Comparison of ENCODE assay signal across 11 mouse cellular contexts in the genomic region with DNA sequence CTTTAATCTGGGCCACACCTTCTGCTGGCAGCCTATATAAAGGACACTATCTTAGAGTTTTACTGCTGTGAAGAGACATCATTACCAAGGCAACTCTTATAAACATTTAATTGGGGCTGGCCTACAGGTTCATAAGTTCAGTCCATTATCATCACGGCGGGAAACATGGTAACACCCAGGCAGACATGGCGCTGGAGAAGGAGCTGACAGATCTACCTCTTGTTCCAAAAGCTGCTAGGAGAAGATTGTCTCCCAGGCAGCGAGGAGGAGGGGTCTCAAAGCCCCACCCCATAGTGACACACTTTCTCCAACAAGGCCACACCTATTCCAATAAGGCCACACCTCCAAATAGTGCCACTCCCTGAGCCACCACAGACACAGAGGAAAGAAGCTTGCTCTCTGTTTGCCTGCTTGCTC. TPM values are rescaled to one million over a fixed set of nuclear protein-coding genes. Genes with fewer than 3 reads are reported as not detected.
DNase-seq lines count a peak whose midpoint lies in the region; ATAC-seq and TF ChIP-seq lines count a peak whose summit lies in the region.
"Had no signal": no experiment of that assay in that cellular context is flagged by ENCODE, and none has a peak within 500 bp of the region (broad histone marks: within the 10 kb centered on the region; RNA-seq: fewer than 3 reads in every experiment).

No protein-coding gene starts in this region.

- ATAC-seq in inflammation-experienced regulatory T-cells, adult 6 months, result peak; percentile 41
- ATAC-seq: hindbrain, postnatal 0 days; midbrain, embryonic 15.5 days had no signal

- DNase-seq in heart, embryonic 10.5 days (ENCODE audit: low spot score), result peak; percentile 95
- no peak for DNase-seq in heart, postnatal 36 days
- peak; percentile 79 for DNase-seq in MEL (ENCODE audit: low read depth, low spot score)
- DNase-seq in naive thymus-derived CD4-positive, alpha-beta T cell, adult 2 months (ENCODE audit: low read depth), result peak; percentile 48
- no peak for DNase-seq in adrenal gland, adult 2 months
- no peak for DNase-seq in left cerebral cortex, postnatal 14 days (ENCODE audit: low spot score in 2 of 2)
- no peak for DNase-seq in kidney, postnatal 36 days
- DNase-seq: left cerebral cortex, postnatal 4 days had no signal

- H3K79me2 ChIP-seq in MEL (ENCODE audit: control insufficient read depth, insufficient read depth, low read length, poor library complexity), result no peaks in the 10 kb centered on the region

- no peak overlapping the region for H3K4me3 ChIP-seq in heart, embryonic 10.5 days
- H3K4me3 ChIP-seq in MEL (ENCODE audit: control insufficient read depth in 1 of 2, insufficient read depth in 1 of 2, low read depth in 2 of 2, low read length in 2 of 2), result no peak overlapping the region
- H3K4me3 ChIP-seq: midbrain, embryonic 15.5 days had no signal

- TF ChIP-seq CTCF in MEL (IDR thresholded peaks at IDR 0.05 in 2 of 3, conservative IDR thresholded peaks at IDR 0.05 in 1 of 3; ENCODE audit: control insufficient read depth in 1 of 3, insufficient read depth in 1 of 3, low read depth in 2 of 3, low read length in 3 of 3, poor library complexity in 1 of 3, severe bottlenecking in 1 of 3), result no peak

- TF ChIP-seq RAD21 in MEL (IDR thresholded peaks at IDR 0.05; ENCODE audit: low read depth, low read length), result no peak

- no peak for TF ChIP-seq EP300 in MEL (IDR thresholded peaks at IDR 0.05; ENCODE audit: low read depth in 1 of 2, low read length in 2 of 2)

- H3K27me3 ChIP-seq in heart, embryonic 10.5 days (ENCODE audit: insufficient read depth, poor library complexity, severe bottlenecking), result no peaks in the 10 kb centered on the region; the same call in 1 of the 2 replicates
- H3K27me3 ChIP-seq in MEL (ENCODE audit: control insufficient read depth in 1 of 2, insufficient read depth in 2 of 2, low read length in 2 of 2), result peaks cover 9 to 10% of the 10 kb centered on the region in 2 experiments; a peak in 3 of 4 replicates
- H3K27me3 ChIP-seq: midbrain, embryonic 15.5 days had no signal

- no peaks in the 10 kb centered on the region for H3K9me3 ChIP-seq in heart, embryonic 10.5 days
- H3K9me3 ChIP-seq in MEL (replicated peaks; ENCODE audit: insufficient read depth, low read length), result no peaks in the 10 kb centered on the region
- H3K9me3 ChIP-seq: midbrain, embryonic 15.5 days had no signal

- peaks cover 54% of the 10 kb centered on the region for H3K4me1 ChIP-seq in heart, embryonic 10.5 days
- H3K4me1 ChIP-seq in MEL (ENCODE audit: control insufficient read depth in 1 of 2, insufficient read depth in 2 of 2, low read length in 2 of 2), result no peaks in the 10 kb centered on the region

- WGBS in heart, embryonic 10.5 days, result 21% methylated on average over 4 of the region's 4 CpGs

- no peaks in the 10 kb centered on the region for H3K36me3 ChIP-seq in heart, embryonic 10.5 days
- no peaks in the 10 kb centered on the region for H3K36me3 ChIP-seq in MEL (ENCODE audit: control insufficient read depth in 1 of 2, insufficient read depth in 2 of 2, low read length in 2 of 2)
- H3K36me3 ChIP-seq: midbrain, embryonic 15.5 days had no signal

- intact Hi-C loops in heart, postnatal 36 days (cut with DNase I), result no loop called here
- intact Hi-C loops in left cerebral cortex, postnatal 14 days (cut with DNase I), result no loop called here

- no peak overlapping the region for H3K27ac ChIP-seq in heart, embryonic 10.5 days
- H3K27ac ChIP-seq in MEL (ENCODE audit: control insufficient read depth, low read depth, low read length), result no peak overlapping the region
- H3K27ac ChIP-seq: hindbrain, postnatal 0 days; midbrain, embryonic 15.5 days had no signal

- H3K9ac ChIP-seq in MEL (ENCODE audit: control insufficient read depth, low read depth, low read length, poor library complexity, severe bottlenecking), result no peak overlapping the region
- H3K9ac ChIP-seq: midbrain, embryonic 15.5 days had no signal

- TF ChIP-seq POLR2A in MEL (IDR thresholded peaks at IDR 0.05; ENCODE audit: control insufficient read depth in 1 of 2, insufficient read depth in 1 of 2, low read depth in 1 of 2, low read length in 2 of 2, poor library complexity in 1 of 2), result no peak

TF ChIP-seq in MEL, 35 proteins besides CTCF, POLR2A, EP300 and RAD21:
- TF ChIP-seq NELFE (IDR thresholded peaks at IDR 0.05; ENCODE audit: low read depth, low read length), result no peak
- TF ChIP-seq POLR2AphosphoS2 (IDR thresholded peaks at IDR 0.05; ENCODE audit: low read length), result no peak
- peak; percentile 40 for TF ChIP-seq TAL1 (IDR thresholded peaks at IDR 0.05; ENCODE audit: low read length)

RNA-seq across cellular contexts. Expression of a gene that starts 58.8 kb away (rescaled TPM):
- polyA plus RNA-seq in heart, embryonic 10.5 days (2016; fragmentation: Nextera tagmentation; extraction: Ambion mirVana), result 5.4 and 6.4 TPM in 2 replicates
- total RNA-seq in heart, postnatal 36 days (2021), result 100 to 1,000 TPM; 113 to 133 TPM
- total RNA-seq in MEL (2012; rRNA removed), result not detected in 2 replicates
- polyA plus RNA-seq in MEL (2012; ENCODE audit: insufficient read depth in 1 of 2, insufficient read length in 2 of 2, low read depth in 1 of 2, low replicate concordance in 2 of 2, missing spikeins in 1 of 2), result not detected
- 1 to 10 TPM in 2 of 3 experiments, not detected in 1; 1.2 to 2.3 TPM for polyA plus RNA-seq in inflammation-experienced regulatory T-cells, adult 6 months (2017; shearing (Covaris generic))
- total RNA-seq in adrenal gland, adult 2 months (2021), result 100 to 1,000 TPM; 192 to 194 TPM
- 360 and 467 TPM in 2 replicates for polyA plus RNA-seq in adrenal gland, adult 2 months (2012; rRNA removed)
- total RNA-seq in left cerebral cortex, postnatal 14 days (2021), result 100 to 1,000 TPM; 152 to 153 TPM

RNA-seq across cellular contexts. Expression of a gene that starts 58.8 kb away (rescaled TPM):
- 20.9 and 23.5 TPM in 2 replicates for polyA plus RNA-seq in heart, embryonic 10.5 days (2016; fragmentation: Nextera tagmentation; extraction: Ambion mirVana)
- total RNA-seq in heart, postnatal 36 days (2021), result 10 to 100 TPM; 28.1 to 29.2 TPM
- 7.3 and 7.4 TPM in 2 replicates for total RNA-seq in MEL (2012; rRNA removed)
- polyA plus RNA-seq in MEL (2012; ENCODE audit: insufficient read depth in 1 of 2, insufficient read length in 2 of 2, low read depth in 1 of 2, low replicate concordance in 2 of 2, missing spikeins in 1 of 2), result 10 to 100 TPM in 1 of 2 experiments, not detected in 1; 16.9 TPM
- polyA plus RNA-seq in inflammation-experienced regulatory T-cells, adult 6 months (2017; shearing (Covaris generic)), result 10 to 100 TPM; 39.2 to 72.4 (median 62.7) TPM
- total RNA-seq in adrenal gland, adult 2 months (2021), result 10 to 100 TPM; 18.0 to 25.8 TPM
- 119 and 120 TPM in 2 replicates for polyA plus RNA-seq in adrenal gland, adult 2 months (2012; rRNA removed)
- total RNA-seq in left cerebral cortex, postnatal 14 days (2021), result 10 to 100 TPM; 32.6 to 34.6 TPM

Comparison
In these comparisons a context has a peak if more than half of its experiments do, and no peak if none do; other contexts are left out.
1. DNase-seq: peak in heart, embryonic 10.5 days (single experiment), MEL (single experiment) and naive thymus-derived CD4-positive, alpha-beta T cell, adult 2 months (single experiment); none in heart, postnatal 36 days (0 of 2), adrenal gland, adult 2 months (single experiment), left cerebral cortex, postnatal 14 days (0 of 2) and kidney, postnatal 36 days (0 of 2).
2. RNA of a gene that starts 58.8 kb away (total RNA-seq): 192 to 194 TPM in adrenal gland, adult 2 months, 152 to 153 TPM in left cerebral cortex, postnatal 14 days and 113 to 133 TPM in heart, postnatal 36 days; not detected in MEL; every median in the first group is over 100 times any median in the second.